Mouse (Mus musculus) macrophage (primary cell): ENCODE measurements around the gene Rab25. TPM values are rescaled to one million over a fixed set of nuclear protein-coding genes. Genes with fewer than 3 reads are reported as not detected.

ENCODE experiments used
- H3K27ac ChIP-seq: fragments of 350-480 bp; formaldehyde crosslinking; 2 replicates; pipeline ENCODE4 v1.9.0; 2021
- H3K36me3 ChIP-seq: fragments of 350-480 bp; formaldehyde crosslinking; 2 replicates; pipeline ENCODE4 v1.9.0; 2021; ENCODE audit errors: inconsistent target
- H3K4me3 ChIP-seq: fragments of 350-480 bp; formaldehyde crosslinking; 2 replicates; pipeline ENCODE4 v1.9.0; 2021; ENCODE audit errors: inconsistent target
- H3K79me2 ChIP-seq: fragments of 350-480 bp; formaldehyde crosslinking; 2 replicates; pipeline ENCODE4 v1.9.0; 2021; ENCODE audit errors: inconsistent target
- WGBS: methylation state at CpG from one replicate; pipeline ENCODE4 v1.1.7; 2026; ENCODE audit warnings: inconsistent platforms; ENCODE audit not compliant: missing documents; 5-methylcytosine and 5-hydroxymethylcytosine counted together
- polyA plus RNA-seq: library from polyadenylated mRNA; stranded (reverse); fragments of 250-400 nt; gene quantifications from 3 replicates; pipeline ENCODE4 v1.2.4, GENCODE M21; 2018; ENCODE audit warnings: inconsistent platforms

Gene Rab25
- polyA plus RNA-seq, 1 experiment from 2014 or later: not detected

GRCm38 (mm10) chr3:88573810-88574209, 25.7 kb upstream of the Rab25 start:
- no peak overlapping the region for H3K4me3 ChIP-seq
- WGBS: 75% methylated on average over 2 of the region's 2 CpGs
- peaks cover 4% of the 10 kb centered on the region; the same call in 1 of the 2 replicates for H3K36me3 ChIP-seq

GRCm38 (mm10) chr3:88572835-88573234, 24.7 kb upstream of the Rab25 start:
- H3K4me3 ChIP-seq: no peak overlapping the region
- no peaks in the 10 kb centered on the region for H3K79me2 ChIP-seq
- peaks cover 14% of the 10 kb centered on the region; the same call in 1 of the 2 replicates for H3K36me3 ChIP-seq
- H3K27ac ChIP-seq: no peak overlapping the region
- 89% methylated on average over 2 of the region's 2 CpGs for WGBS

More at GRCm38 (mm10) chr3:88573810-88574209, 25.7 kb upstream of the Rab25 start:
- H3K79me2 ChIP-seq: no peaks in the 10 kb centered on the region
- no peak overlapping the region for H3K27ac ChIP-seq

GRCm38 (mm10) chr3:88571856-88572255, 23.8 kb upstream of the Rab25 start:
- WGBS: 82% methylated on average over 1 of the region's 1 CpGs
- peaks cover 23% of the 10 kb centered on the region; the same call in 1 of the 2 replicates for H3K36me3 ChIP-seq
- no peak overlapping the region for H3K27ac ChIP-seq
- H3K79me2 ChIP-seq: no peaks in the 10 kb centered on the region
- H3K4me3 ChIP-seq: no peak overlapping the region

- H3K4me3 ChIP-seq: no peak overlapping the region
- 96% methylated on average over 10 of the region's 10 CpGs for WGBS
- no peaks in the 10 kb centered on the region for H3K79me2 ChIP-seq
- no peak overlapping the region for H3K27ac ChIP-seq
- H3K36me3 ChIP-seq: peaks cover 37% of the 10 kb centered on the region
Observed at GRCm38 (mm10) chr3:88570341-88570740, 22.2 kb upstream of the Rab25 start.

- Histone ChIP-seq H3K36me3 (peaks cover 44% of the 10 kb centered on the region), H3K79me2 (no peaks in the 10 kb centered on the region), H3K4me3 (no peak overlapping the region), H3K27ac (no peak overlapping the region)
- 81% methylated on average over 5 of the region's 5 CpGs for WGBS
Observed at GRCm38 (mm10) chr3:88569694-88570093, 21.6 kb upstream of the Rab25 start.

GRCm38 (mm10) chr3:88569093-88569492, 21.0 kb upstream of the Rab25 start:
- H3K4me3 ChIP-seq: no peak overlapping the region
- 73% methylated on average over 2 of the region's 2 CpGs for WGBS
- H3K79me2 ChIP-seq: no peaks in the 10 kb centered on the region
- no peak overlapping the region for H3K27ac ChIP-seq
- H3K36me3 ChIP-seq: peaks cover 50% of the 10 kb centered on the region

- no peak overlapping the region for H3K27ac ChIP-seq
- H3K79me2 ChIP-seq: no peaks in the 10 kb centered on the region
- H3K36me3 ChIP-seq: peaks cover 54% of the 10 kb centered on the region
- no peak overlapping the region for H3K4me3 ChIP-seq
- 97% methylated on average over 2 of the region's 2 CpGs for WGBS
Observed at GRCm38 (mm10) chr3:88568615-88569014, 20.5 kb upstream of the Rab25 start.

GRCm38 (mm10) chr3:88567892-88568291, 19.8 kb upstream of the Rab25 start:
- Histone ChIP-seq H3K27ac (no peak overlapping the region), H3K79me2 (no peaks in the 10 kb centered on the region), H3K4me3 (no peak overlapping the region), H3K36me3 (peaks cover 60% of the 10 kb centered on the region)
- 64% methylated on average over 5 of the region's 6 CpGs for WGBS

GRCm38 (mm10) chr3:88566536-88567061, 18.5 kb upstream of the Rab25 start:
- no peaks in the 10 kb centered on the region for H3K79me2 ChIP-seq
- 95% methylated on average over 4 of the region's 4 CpGs for WGBS
- H3K27ac ChIP-seq: no peak overlapping the region
- no peak overlapping the region for H3K4me3 ChIP-seq
- H3K36me3 ChIP-seq: peaks cover 60% of the 10 kb centered on the region

- WGBS: 100% methylated on average over 3 of the region's 3 CpGs
- no peaks in the 10 kb centered on the region for H3K79me2 ChIP-seq
- H3K27ac ChIP-seq: no peak overlapping the region
- H3K4me3 ChIP-seq: no peak overlapping the region
- peaks cover 60% of the 10 kb centered on the region for H3K36me3 ChIP-seq
Observed at GRCm38 (mm10) chr3:88566116-88566515, 18.0 kb upstream of the Rab25 start.

- Histone ChIP-seq H3K27ac (no peak overlapping the region), H3K36me3 (peaks cover 76% of the 10 kb centered on the region), H3K79me2 (no peaks in the 10 kb centered on the region), H3K4me3 (no peak overlapping the region)
- 92% methylated on average over 7 of the region's 7 CpGs for WGBS
Observed at GRCm38 (mm10) chr3:88563966-88564365, 15.9 kb upstream of the Rab25 start.

- 89% methylated on average over 4 of the region's 4 CpGs for WGBS
- no peak overlapping the region for H3K27ac ChIP-seq
- no peaks in the 10 kb centered on the region for H3K79me2 ChIP-seq
- no peak overlapping the region for H3K4me3 ChIP-seq
- H3K36me3 ChIP-seq: peaks cover 74% of the 10 kb centered on the region
Observed at GRCm38 (mm10) chr3:88563442-88563841, 15.3 kb upstream of the Rab25 start.

GRCm38 (mm10) chr3:88561989-88562388, 13.9 kb upstream of the Rab25 start:
- Histone ChIP-seq H3K27ac (no peak overlapping the region), H3K79me2 (no peaks in the 10 kb centered on the region), H3K4me3 (no peak overlapping the region), H3K36me3 (peaks cover 62% of the 10 kb centered on the region)
- WGBS: 85% methylated on average over 4 of the region's 4 CpGs

GRCm38 (mm10) chr3:88559596-88559995, 11.5 kb upstream of the Rab25 start:
- Histone ChIP-seq H3K79me2 (peaks cover 11% of the 10 kb centered on the region; the same call in 1 of the 2 replicates), H3K36me3 (peaks cover 40% of the 10 kb centered on the region), H3K27ac (no peak overlapping the region), H3K4me3 (no peak overlapping the region)
- WGBS: 96% methylated on average over 9 of the region's 9 CpGs

GRCm38 (mm10) chr3:88556616-88557015, 8.5 kb upstream of the Rab25 start:
- Histone ChIP-seq H3K79me2 (peaks cover 17% of the 10 kb centered on the region), H3K36me3 (peaks cover 25% of the 10 kb centered on the region), H3K27ac (no peak overlapping the region), H3K4me3 (no peak overlapping the region)
- 92% methylated on average over 8 of the region's 8 CpGs for WGBS

- Histone ChIP-seq H3K4me3 (no peak overlapping the region), H3K27ac (no peak overlapping the region), H3K79me2 (peaks cover 26% of the 10 kb centered on the region), H3K36me3 (peaks cover 24% of the 10 kb centered on the region)
- WGBS: 98% methylated on average over 6 of the region's 6 CpGs
Observed at GRCm38 (mm10) chr3:88555731-88556130, 7.6 kb upstream of the Rab25 start.
